Comparison of ENCODE assay signal across 8 mouse cellular contexts in genomic region chr10:60028181-60028580, GRCm38 (mm10). TPM values are rescaled to one million over a fixed set of nuclear protein-coding genes. Genes with fewer than 3 reads are reported as not detected.
DNase-seq lines count a peak whose midpoint lies in the region; ATAC-seq lines count a peak whose summit lies in the region.

No protein-coding gene starts in this region.

- H3K27ac ChIP-seq in kidney, embryonic 16.5 days (ENCODE audit: low read length) = peak overlapping the region; percentile 85
- peak overlapping the region; percentile 60 for H3K27ac ChIP-seq in intestine, embryonic 14.5 days (ENCODE audit: low read depth)
- H3K27ac ChIP-seq in stomach, embryonic 16.5 days (ENCODE audit: low read length) = peak overlapping the region; percentile 53

- peaks cover 57% of the 10 kb centered on the region for H3K4me1 ChIP-seq in kidney, embryonic 16.5 days (ENCODE audit: insufficient read depth, low read length)
- peaks cover 18% of the 10 kb centered on the region; the same call in 1 of the 2 replicates for H3K4me1 ChIP-seq in intestine, embryonic 14.5 days (replicated peaks; ENCODE audit: control insufficient read depth, insufficient read depth, low read length)
- H3K4me1 ChIP-seq in stomach, embryonic 16.5 days (ENCODE audit: control insufficient read depth, insufficient read depth, low read length) = peaks cover 28% of the 10 kb centered on the region

- H3K36me3 ChIP-seq in kidney, embryonic 16.5 days (ENCODE audit: insufficient read depth, low read length) = no peaks in the 10 kb centered on the region
- H3K36me3 ChIP-seq in intestine, embryonic 14.5 days (ENCODE audit: control insufficient read depth, insufficient read depth, low read length) = no peaks in the 10 kb centered on the region
- H3K36me3 ChIP-seq in stomach, embryonic 16.5 days (ENCODE audit: control insufficient read depth, insufficient read depth, low read length) = no peaks in the 10 kb centered on the region

- H3K4me2 ChIP-seq in kidney, embryonic 16.5 days (replicated peaks; ENCODE audit: low read depth, low read length) = no peak overlapping the region
- no peak overlapping the region for H3K4me2 ChIP-seq in intestine, embryonic 14.5 days (ENCODE audit: low read length)
- no peak overlapping the region for H3K4me2 ChIP-seq in stomach, embryonic 16.5 days (ENCODE audit: low read depth, low read length)

- no peak for ATAC-seq in kidney, embryonic 16.5 days (ENCODE audit: low FRiP score, low TSS enrichment)
- ATAC-seq in intestine, embryonic 14.5 days (replicated peaks; ENCODE audit: low FRiP score, low TSS enrichment, low read depth) = no peak
- ATAC-seq in stomach, embryonic 16.5 days (ENCODE audit: insufficient read depth, low FRiP score) = no peak
- ATAC-seq in megakaryocyte, adult 5-6 weeks (ENCODE audit: poor library complexity, severe bottlenecking) = no peak

- no peaks in the 10 kb centered on the region for H3K27me3 ChIP-seq in kidney, embryonic 16.5 days (ENCODE audit: insufficient read depth, low read length)
- no peaks in the 10 kb centered on the region for H3K27me3 ChIP-seq in intestine, embryonic 14.5 days (replicated peaks; ENCODE audit: control insufficient read depth, insufficient read depth, low read length)
- no peaks in the 10 kb centered on the region for H3K27me3 ChIP-seq in stomach, embryonic 16.5 days (ENCODE audit: control insufficient read depth, insufficient read depth, low read length)

- WGBS in kidney, embryonic 16.5 days = 63% methylated on average over 7 of the region's 7 CpGs
- WGBS in intestine, embryonic 14.5 days = 67% methylated on average over 7 of the region's 7 CpGs
- 52% methylated on average over 7 of the region's 7 CpGs for WGBS in stomach, embryonic 16.5 days

- no peak for DNase-seq in kidney, adult 18-20 months
- peak; percentile 54 for DNase-seq in T-cell, adult 2 months (ENCODE audit: low spot score)
- no peak for DNase-seq in intestine, embryonic 14.5 days (ENCODE audit: low spot score)
- DNase-seq in cerebellum, adult 8-10 months = no peak
- no peak for DNase-seq in adrenal gland, adult 8-10 months

- no peak overlapping the region for H3K4me3 ChIP-seq in kidney, embryonic 16.5 days (ENCODE audit: low read length)
- no peak overlapping the region for H3K4me3 ChIP-seq in intestine, embryonic 14.5 days (ENCODE audit: low read depth, low read length)
- H3K4me3 ChIP-seq in stomach, embryonic 16.5 days (replicated peaks; ENCODE audit: low read length) = no peak overlapping the region

- H3K9me3 ChIP-seq in kidney, embryonic 16.5 days (ENCODE audit: low read length) = no peaks in the 10 kb centered on the region
- no peaks in the 10 kb centered on the region for H3K9me3 ChIP-seq in intestine, embryonic 14.5 days (ENCODE audit: control insufficient read depth, low read length)
- no peaks in the 10 kb centered on the region for H3K9me3 ChIP-seq in stomach, embryonic 16.5 days (replicated peaks; ENCODE audit: control insufficient read depth, low read length)

- no peak overlapping the region for H3K9ac ChIP-seq in kidney, embryonic 16.5 days (replicated peaks; ENCODE audit: low read length)
- H3K9ac ChIP-seq in intestine, embryonic 14.5 days (ENCODE audit: low read length) = no peak overlapping the region
- H3K9ac ChIP-seq in stomach, embryonic 16.5 days (ENCODE audit: low read length) = no peak overlapping the region

RNA-seq across cellular contexts. Expression of gene Anapc16, which starts 25.2 kb away (rescaled TPM):
- polyA plus RNA-seq in kidney, embryonic 16.5 days (2015; fragmentation: Nextera tagmentation; extraction: Ambion mirVana) = 93.6 and 95.2 TPM in 2 replicates
- polyA plus RNA-seq in intestine, embryonic 14.5 days (2014; fragmentation: Nextera tagmentation; extraction: Ambion mirVana) = 107 and 117 TPM in 2 replicates
- 75.6 and 90.7 TPM in 2 replicates for polyA plus RNA-seq in stomach, embryonic 16.5 days (2015; fragmentation: Nextera tagmentation; extraction: Ambion mirVana)
- 45.9 and 57.2 TPM in 2 replicates for total RNA-seq in megakaryocyte, adult 5-6 weeks (2015)
- 35.2 and 39.4 TPM in 2 replicates for total RNA-seq in megakaryocyte, adult 5-6 weeks (2017)
- 10 to 100 TPM; 73.6 to 95.8 (median 81.1) TPM for total RNA-seq in adrenal gland, adult 8-10 months (2022)

RNA-seq across cellular contexts. Expression of gene Ascc1, which starts 25.6 kb away (rescaled TPM):
- polyA plus RNA-seq in kidney, embryonic 16.5 days (2015; fragmentation: Nextera tagmentation; extraction: Ambion mirVana) = 56.3 and 58.0 TPM in 2 replicates
- polyA plus RNA-seq in intestine, embryonic 14.5 days (2014; fragmentation: Nextera tagmentation; extraction: Ambion mirVana) = 48.2 and 48.7 TPM in 2 replicates
- polyA plus RNA-seq in stomach, embryonic 16.5 days (2015; fragmentation: Nextera tagmentation; extraction: Ambion mirVana) = 45.2 and 46.2 TPM in 2 replicates
- total RNA-seq in megakaryocyte, adult 5-6 weeks (2015) = 25.7 and 29.9 TPM in 2 replicates
- 24.3 and 27.0 TPM in 2 replicates for total RNA-seq in megakaryocyte, adult 5-6 weeks (2017)
- total RNA-seq in adrenal gland, adult 8-10 months (2022) = 10 to 100 TPM; 32.6 to 37.8 (median 35.5) TPM
